Mouse (Mus musculus): ENCODE results near the gene Lrba. TPM values are rescaled to one million over a fixed set of nuclear protein-coding genes. Genes with fewer than 3 reads are reported as not detected.

Gene Lrba
- total RNA-seq, 2 experiments from 2014 or later, result 29.5 to 30.2 TPM

DNA sequence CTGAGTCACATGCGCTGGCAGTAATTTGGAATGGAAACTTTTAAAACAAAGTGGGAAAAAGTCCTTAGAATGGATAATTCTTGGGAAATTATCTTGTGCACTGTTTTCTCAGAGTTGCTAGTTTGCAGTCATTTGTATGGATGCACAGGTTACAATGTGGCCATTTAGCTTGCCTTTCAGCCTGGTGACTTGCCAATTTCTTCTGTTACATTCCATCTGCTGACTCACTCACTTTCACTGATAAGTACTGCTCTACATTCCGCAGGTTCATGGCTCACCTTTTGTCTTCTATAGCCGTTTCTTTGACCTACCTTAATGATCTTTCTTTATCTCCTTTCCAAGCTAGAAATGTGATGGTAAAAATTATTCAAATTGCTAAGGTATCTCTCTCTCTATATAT is 28.6 kb downstream of the Lrba start:
- no peak for DNase-seq (ENCODE audit: low spot score in 2 of 2)

DNA sequence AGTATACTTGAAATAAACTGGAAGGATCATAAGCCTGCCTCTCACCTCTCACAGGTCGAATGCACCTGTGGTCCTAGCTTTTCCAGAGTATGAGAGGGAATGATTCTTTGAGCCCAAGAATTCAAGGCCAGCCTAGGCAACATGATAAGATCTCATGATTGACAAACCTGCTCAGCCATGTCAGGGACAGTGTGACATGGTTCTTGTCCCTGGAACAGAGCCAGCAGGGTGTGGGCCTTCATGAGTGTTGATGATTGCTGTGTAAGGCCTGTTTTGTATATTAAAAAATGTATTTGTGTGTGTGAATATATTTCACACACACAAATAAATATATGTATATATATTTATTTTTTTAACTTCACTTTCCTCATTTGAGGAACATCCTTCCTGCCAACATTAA is 29.3 kb downstream of the Lrba start:
- no peak for DNase-seq (ENCODE audit: low spot score in 2 of 2)

DNA sequence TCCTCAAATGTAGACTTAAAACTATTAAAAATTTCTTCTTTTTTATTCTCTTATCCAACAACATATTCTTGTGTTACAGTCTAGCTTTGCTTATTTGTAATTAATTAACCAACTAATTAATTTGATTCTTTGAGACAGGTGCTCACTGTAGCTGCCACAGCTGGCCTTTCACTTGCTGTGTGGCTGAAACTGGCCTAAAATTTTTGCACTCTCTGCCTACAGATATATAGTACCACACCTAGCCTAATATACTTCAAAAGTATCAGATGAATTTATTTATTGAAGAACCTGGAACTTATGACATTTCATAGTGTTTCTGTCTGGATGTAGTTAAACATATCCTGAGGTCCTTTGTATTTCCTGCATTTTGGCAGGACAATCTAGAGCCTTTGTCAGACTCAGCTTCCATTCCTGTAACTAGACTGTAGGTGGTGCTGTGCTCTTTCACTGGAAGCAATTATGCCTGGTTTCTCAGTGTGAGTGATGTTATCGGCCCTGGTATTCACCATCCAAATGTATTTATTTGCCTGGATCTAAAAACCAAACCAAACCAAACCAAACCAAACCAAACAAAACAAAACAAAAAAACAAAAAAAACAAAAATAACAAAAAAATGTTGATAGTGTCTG is 43.7 kb downstream of the Lrba start:
- peak; percentile 10 to 64 for DNase-seq (ENCODE audit: low spot score in 2 of 2)

DNA sequence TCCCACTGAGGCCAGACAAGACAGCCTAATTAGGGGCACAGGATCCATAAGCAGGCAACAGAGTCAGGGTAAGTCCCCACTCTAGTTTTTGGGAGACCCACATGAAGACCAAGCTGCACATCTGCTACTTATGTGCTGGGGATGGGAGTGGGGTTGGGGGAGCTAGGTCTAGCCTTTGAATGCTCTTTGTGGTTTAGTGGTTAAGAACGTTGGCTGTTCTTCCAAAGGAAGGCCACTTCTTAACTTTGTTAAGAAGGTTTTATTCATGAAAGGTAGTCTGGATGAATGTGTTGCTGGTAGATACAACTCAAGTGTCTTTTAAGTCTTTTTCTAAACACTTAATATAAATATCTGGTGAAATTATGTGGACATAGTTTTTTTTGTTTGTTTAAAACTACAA is 51.2 kb downstream of the Lrba start:
- no peak for DNase-seq (ENCODE audit: low spot score in 2 of 2)

DNA sequence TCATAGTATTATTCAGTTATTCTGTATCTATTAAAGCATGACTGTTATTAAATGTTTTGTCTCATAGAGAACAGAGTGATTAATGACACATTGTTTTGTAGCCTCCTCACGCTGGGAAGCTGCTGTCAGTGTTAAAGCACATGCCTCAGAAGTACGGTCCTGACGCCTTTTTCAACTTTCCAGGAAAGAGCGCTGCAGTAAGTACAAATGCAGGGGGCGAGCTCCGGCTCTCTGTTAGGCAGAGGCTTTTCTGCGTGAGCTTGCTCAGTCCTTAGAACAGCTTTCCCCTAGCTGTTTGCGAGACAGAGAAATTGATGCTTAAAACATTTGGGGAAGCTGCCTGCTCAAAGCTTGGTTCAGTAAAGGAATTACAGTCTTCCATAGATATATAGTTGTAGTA is 66.8 kb downstream of the Lrba start:
- DNase-seq (ENCODE audit: low spot score in 2 of 2), result no peak

DNA sequence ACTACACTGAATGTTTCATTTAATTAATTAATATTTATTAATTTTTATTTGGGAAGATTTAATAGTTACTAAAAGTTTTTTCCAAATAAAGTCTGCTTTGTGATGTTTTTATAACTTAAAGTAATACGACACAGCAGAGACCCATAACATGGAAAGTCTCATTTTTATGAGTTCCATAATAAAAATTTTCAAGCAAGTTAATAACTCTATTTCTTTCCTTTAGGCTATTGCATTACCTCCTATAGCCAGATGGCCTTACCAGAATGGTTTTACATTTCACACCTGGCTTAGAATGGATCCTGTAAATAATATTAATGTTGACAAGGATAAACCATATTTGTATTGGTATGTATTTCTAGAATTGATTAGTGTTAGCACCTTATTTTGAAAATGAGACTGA is 70.4 kb downstream of the Lrba start:
- DNase-seq (ENCODE audit: low spot score in 2 of 2), result no peak

DNA sequence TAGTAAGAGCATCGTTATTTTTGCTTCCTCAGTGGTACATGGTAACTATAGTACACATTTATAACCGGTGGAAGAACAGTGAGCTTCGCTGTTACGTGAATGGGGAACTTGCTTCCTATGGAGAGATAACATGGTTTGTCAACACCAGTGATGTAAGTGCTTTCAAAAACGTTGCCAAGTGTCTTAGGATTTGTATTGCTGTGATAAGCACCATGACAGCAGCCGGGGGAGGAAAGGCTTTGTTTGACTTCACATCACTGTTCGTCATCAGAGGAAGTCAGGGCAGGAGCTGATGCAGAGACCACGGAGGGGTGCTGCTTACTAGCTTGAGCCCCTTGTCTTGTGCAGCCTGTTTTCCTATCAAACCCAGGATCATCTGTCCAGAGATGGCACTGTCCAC is 71.7 kb downstream of the Lrba start:
- no peak for DNase-seq (ENCODE audit: low spot score in 2 of 2)

DNA sequence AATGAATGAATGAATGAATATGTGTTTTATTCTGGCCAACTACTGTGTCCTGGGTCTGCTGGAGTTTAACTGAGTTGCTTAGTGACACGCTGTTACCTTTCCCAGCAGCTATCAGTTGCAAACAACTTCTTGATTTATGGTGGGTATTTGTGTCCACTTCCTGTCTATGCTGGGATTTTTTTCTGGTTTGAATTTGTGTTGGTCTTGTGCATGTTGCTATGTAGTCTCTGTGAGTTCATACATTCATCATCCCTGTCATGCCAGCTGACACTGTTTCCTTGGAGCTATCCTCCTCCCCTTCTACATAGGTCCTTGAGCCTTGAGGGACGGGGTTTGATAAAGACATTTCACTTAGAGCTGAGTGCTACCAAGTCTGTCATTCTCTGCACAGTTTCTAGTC is 84.4 kb downstream of the Lrba start:
- DNase-seq (ENCODE audit: low spot score in 2 of 2), result no peak

DNA sequence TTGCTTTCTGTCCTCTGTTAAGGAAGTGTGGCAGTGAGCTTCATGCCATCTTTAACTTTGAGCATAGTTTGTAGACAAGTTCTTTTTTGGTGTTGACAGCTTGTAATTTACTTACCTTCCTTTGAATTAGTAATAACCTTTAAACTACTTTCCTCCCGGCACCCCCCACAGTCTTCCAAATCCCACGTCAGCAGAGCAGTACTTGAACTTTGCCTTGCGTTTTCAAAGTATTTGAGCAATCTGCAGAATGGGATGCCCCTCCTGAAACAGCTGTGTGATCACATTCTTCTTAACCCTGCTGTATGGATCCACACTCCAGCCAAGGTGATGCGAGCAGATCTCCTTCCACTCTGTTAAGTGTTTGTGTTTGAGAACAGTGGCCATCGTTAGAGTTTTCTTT is 85.7 kb downstream of the Lrba start:
- DNase-seq (ENCODE audit: low spot score in 2 of 2), result no peak

DNA sequence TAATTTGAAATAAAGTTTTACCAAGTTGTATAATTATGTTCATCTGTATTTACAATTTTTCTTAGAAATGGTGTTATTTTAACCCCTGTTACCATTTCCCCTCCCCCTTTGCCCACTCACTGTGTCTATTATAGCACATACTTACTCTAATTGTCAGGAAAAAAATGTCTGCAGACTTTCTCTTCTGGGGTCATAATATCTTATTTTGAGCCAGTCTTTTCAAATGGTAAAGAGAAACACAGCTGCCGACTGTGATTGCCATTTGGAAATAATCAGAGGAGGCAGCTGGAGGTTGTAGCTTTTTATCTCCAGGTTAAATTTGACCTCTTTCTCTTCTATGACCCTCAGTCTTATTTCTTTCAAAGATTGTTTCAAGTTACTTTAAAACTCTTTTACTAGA is 86.9 kb downstream of the Lrba start:
- DNase-seq (ENCODE audit: low spot score in 2 of 2), result no peak

DNA sequence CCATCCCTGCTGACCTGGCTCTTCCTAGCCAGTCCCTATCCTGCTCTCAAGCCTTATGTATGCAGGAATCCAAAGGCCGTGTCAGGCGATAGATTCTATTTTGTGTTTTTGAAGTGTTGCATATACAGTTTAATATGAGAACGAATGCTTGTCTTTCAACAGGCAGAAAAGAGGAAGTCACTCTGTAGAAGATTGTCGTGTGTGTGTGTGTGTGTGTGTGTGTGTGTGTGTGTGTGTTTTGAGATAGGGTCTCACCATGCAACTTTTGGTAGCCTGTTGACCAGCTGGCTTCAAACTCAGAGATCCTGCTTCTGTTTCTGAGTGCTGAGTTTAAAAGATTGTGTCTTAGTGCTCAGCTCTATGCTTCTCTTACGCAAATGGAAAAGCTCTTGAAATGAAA is 93.2 kb downstream of the Lrba start:
- no peak for DNase-seq (ENCODE audit: low spot score in 2 of 2)

DNA sequence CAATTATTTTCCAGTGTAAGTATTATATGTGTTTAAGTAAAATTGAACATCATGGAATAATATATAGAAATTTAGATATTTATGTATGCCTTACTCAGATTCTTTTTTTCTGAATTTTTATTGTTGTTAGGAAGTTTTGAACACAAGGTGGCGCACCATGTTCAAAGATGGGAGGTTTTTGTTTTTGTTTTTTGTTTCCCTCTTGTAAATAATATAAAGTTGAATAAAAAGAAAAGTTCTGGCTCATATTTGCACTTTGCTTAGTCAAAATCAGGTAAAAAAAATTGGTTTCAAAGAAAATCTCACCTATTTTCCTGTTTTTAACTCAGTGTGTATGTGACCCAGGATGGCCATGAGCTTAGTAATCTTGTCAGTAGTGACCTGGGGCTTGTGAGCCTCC is 104.1 kb downstream of the Lrba start:
- DNase-seq (ENCODE audit: low spot score in 2 of 2), result peak in 1 of 2 experiments; percentile 10

DNA sequence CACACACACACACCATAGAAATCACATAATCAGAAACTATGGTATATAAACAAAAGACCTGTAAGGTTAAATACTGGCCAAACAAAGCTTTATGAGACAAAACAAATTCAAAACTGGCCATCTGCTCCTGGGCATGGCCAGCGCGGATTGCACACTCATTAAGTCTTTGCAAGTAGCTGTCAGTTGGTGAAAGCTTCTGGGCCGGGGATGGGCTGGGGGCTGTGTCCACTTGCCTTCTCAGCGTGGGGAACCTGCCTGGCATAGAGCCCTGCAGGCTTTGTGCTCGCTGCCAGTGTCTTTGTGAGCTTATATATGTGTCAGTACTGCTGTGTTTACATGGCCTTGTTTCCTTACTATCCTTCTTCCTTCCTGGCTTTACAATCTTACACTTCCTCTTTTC is 118.8 kb downstream of the Lrba start:
- DNase-seq (ENCODE audit: low spot score in 2 of 2), result no peak

DNA sequence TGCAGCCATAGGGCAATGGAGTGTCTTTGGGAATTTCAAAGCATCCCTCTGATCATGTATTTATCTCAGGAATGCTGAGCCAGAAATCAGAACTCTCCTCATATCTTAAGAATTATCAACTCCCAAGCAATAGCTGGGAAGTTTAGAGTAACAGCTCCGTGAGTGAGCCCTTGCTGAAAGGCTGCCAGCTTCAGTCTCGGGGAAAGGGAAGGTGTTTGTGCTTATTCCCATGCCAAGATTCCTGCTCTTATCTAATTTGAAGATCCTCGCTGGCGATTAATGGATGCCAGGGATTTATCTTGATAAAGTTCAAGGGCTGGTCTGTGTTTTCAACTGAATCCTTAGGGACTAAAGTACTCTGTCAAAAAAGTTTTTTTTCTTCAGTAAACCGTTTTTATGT is 138.0 kb downstream of the Lrba start:
- DNase-seq (ENCODE audit: low spot score in 2 of 2), result no peak

DNA sequence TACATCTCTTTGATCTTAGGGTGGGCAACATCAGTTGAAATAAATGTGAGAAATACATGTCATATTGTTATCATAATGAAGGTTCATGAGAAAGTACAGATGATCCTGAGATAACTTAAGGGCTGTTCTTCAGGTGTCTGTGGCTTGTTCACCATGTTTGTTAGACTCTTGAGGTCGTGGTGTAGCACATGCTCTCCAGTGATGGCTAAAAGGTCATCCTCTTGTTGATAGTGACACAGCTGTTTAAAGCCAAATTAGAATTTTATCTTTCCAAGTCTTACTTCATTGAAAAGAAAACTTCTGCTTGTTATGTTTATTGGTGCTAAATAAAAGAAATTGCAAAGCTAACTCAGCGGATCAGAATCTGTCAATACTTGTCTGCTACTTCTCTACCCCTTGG is 147.0 kb downstream of the Lrba start:
- no peak for DNase-seq (ENCODE audit: low spot score in 2 of 2)

DNA sequence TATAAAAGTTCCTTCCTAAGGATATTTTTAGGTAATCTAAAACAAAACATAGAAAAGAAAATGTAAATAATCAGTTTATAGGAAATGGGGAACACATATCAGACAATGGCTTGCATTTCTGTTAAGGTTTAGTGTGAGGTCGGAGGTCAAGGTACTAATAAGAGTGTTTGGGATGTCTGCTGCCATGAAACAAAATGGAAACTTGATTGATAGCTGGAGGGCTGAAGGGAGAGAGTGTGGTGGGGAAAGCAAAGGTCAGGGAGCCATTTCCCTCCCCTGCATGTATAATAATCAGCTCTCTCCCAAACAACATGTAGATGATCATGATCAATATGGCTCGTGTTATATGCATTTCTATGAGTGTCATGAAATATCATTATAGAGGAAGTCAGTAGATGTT is 150.8 kb downstream of the Lrba start:
- no peak for DNase-seq (ENCODE audit: low spot score in 2 of 2)

DNA sequence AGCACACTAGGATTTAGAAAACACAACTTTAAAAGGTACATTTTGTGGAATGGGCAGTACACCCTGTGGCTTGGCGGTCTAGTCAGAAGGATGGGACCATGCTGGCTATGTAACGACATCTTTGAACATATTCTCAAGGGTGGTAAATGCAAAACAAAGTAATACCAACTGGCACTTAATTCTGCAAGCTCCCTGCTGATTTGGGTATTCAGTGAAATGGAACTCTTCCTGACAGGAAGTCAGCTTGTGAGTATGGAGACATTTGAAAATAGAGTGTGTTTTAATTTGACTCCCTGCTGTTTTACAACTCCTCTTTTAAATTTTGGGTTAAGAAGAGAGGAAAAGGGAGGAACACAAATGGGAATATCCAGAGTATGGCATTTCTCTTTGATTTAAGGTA is 158.1 kb downstream of the Lrba start:
- DNase-seq (ENCODE audit: low spot score in 2 of 2), result no peak

DNA sequence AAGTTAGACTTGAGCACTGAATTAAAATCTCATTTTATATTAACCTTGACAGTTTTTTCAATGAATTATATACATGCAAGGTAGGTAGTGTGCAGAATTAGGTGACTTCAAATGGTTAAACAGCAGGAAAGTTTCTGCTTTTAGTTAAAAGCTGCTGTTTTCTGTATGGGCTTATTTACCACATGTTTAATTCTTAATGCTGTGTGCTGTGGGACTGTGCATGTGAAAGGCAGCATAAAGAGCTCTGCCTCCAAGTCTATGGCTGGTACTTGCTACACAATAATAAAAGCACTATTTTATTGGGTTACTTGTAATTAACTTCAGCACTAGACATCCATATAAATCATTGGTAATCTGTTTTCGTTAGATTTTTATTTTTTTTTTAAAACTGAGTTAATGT is 160.6 kb downstream of the Lrba start:
- DNase-seq (ENCODE audit: low spot score in 2 of 2), result no peak

DNA sequence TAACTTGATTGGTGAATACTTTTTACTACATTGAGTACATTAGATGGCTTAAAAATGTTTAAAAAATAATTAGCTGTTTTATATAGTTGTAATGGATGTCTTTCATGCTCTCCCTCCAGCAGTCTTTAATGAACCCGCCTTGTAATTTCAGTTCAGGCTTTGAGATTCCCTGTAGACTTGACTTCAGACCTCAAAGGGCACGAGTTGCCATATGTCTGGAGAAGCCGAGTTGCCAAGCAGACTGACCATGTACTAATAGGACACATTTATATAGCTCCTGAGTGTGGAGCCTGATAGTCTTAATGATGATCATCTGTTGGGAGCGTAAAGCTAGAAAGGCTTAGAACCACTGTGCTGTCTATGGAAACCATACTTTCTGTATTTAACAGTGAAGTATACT is 161.8 kb downstream of the Lrba start:
- DNase-seq (ENCODE audit: low spot score in 2 of 2), result no peak

DNA sequence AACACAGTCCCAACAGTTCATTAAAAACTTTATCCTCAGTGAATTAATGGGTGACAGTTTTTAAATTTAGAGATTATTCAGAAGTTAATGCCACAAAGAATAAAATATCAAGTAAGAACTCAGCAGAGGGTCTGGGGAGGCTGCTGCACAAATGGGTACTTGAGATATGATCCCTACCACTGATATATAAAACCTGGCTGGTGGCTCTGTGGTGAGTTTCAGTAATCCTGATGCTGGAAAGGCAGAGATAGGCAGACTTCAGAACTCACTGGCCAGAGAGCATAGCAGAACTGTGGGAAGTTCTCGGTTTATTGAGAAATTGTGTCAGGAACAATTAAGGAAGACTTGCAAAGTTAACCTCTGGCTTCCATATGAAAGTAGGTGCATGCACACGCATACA is 199.3 kb downstream of the Lrba start:
- no peak for DNase-seq (ENCODE audit: low spot score in 2 of 2)

DNA sequence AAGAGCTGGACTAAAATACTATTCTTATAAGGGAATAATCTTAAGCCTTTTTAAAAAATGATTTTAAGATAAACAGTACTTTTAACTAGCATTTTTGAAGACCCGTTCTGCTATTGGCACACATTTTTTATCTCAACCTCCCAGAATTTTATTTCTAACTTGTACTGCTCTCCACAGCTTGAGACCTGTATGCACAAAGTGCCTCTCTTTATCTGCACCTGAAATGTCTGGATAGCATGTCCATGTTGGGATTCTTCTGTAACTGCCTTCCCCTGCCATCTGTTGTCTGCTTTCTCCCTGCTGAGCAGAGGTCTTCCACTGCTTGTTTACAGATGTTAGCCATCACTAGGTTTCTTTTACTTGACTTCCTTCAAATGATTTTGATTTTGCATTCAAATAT is 202.3 kb downstream of the Lrba start:
- no peak for DNase-seq (ENCODE audit: low spot score in 2 of 2)

DNA sequence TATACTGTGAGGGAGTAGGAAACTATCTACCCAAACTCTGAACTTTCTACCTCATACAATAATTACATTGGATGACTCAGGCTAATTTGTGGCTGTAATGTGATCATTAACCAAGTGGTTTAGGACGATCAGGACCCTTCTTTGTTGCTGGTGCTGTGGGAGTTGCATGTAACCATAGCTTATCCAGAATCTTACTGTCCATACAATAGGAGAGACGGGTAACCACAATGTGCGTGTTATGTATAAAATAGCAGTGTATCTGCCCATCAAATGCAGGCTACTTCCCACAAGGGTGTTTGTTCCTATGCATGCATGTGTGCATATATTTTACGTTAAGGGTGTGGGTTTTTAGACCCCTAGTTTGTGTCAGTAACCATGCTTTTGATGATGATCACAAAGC is 219.0 kb downstream of the Lrba start:
- DNase-seq (ENCODE audit: low spot score in 2 of 2), result no peak

DNA sequence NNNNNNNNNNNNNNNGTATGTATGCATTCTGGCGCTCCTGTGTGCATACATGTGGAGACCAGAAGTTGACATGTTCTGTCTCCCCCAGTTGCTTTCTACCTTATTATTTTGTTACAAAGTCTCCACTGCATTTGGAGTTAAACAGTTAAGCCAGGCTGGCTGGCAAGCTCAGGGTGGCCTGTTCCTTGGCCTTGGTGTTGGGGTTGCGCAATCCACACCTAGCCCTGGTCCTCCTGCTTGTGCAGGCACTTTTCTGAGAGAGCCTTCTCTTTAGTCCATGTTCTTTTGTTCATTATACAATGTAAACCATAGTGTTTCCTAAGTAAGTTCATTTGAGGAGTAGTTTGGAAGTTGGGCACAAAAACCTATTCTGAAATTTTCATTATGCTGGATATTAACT is 226.7 kb downstream of the Lrba start:
- no peak for DNase-seq (ENCODE audit: low spot score in 2 of 2)

DNA sequence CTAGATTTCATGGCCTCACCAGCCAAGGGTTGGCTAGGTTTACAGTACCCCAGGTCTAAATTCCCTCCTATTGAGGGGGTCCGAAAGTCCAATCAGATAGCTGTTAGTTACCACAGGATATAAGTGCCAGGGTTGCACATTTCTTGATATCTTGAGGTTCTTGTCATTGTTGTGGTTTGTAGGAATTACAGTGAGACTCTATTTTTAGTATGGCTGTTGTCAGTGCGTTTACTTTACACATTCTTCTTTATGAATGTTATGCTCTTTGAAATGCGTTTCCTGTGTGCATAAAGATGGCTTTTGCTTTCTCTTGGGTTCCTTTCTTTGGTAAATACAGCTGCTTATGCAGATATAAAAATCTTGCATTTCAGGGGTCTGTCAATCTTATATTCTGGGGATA is 237.1 kb downstream of the Lrba start:
- DNase-seq (ENCODE audit: low spot score in 2 of 2), result no peak

Measured in layer of hippocampus, adult 18-20 months (tissue).